Mouse (Mus musculus): ENCODE results near the gene Smyd3.

DNA sequence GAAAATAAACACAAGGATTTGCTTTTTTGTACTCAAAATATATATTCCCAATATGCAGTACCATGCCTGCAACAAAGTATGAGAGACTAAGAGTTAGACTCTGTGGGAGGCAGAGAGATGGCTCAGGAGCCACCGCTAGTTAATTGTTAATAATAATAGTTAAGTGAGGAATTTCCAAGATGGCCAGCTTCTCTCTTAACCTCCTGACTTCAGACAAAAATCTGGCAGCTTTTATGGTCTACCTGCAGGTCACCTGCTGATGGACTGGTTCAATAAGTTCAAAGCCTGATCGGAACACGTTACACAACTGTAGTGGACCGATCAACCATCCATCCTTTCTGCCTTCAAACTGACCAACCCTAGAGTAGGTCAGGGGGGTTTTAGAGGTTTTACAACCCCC, 238.7 kb downstream of the Smyd3 start:
- TF ChIP-seq CTCF (IDR thresholded peaks at IDR 0.05; ENCODE audit: low read depth, low read length) = no peak
- TF ChIP-seq POLR2A (IDR thresholded peaks at IDR 0.05; ENCODE audit: extremely low read depth, insufficient read depth, low read length) = no peak

Data from liver, adult 2 months (tissue).